ENCODE assay signal across 11 mouse cellular contexts in the genomic region with DNA sequence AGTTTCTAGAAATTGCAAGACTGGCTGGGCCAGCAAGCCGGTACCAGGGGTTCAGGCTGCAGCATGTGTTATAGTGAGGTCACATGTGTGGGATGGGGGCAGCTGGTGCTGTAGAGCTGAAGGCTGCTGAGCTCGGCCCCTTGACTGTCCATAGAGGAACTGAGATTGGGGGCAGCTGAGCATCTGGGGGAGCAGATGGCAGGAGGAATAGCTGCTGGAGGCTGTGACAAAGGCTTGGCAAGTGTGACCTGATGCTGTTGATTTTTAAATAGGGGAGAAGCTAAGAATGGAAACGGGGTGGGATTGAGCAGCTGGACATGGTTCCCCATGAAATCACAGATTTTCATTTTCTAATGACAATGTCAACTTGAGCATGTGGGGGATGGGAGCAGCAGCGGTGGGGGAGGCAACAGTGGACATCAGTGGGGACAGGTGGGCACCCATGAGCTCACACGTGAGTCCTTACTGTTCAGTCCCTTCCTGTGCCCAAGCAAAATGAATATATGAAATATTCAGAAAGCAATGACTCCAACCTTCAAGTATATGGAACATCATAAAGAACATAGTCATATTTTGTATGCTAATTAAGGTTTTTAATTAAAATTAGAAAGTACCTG.
DNase-seq lines count a peak whose midpoint lies in the region; ATAC-seq and TF ChIP-seq lines count a peak whose summit lies in the region.
"Had no signal": no experiment of that assay in that cellular context is flagged by ENCODE, and none has a peak within 500 bp of the region (broad histone marks: within the 10 kb centered on the region; RNA-seq: fewer than 3 reads in every experiment).

No protein-coding gene starts in this region.

- TF ChIP-seq CTCF in lung, postnatal 0 days (IDR thresholded peaks at IDR 0.05), result no peak

- H3K4me1 ChIP-seq in embryonic facial prominence, embryonic 11.5 days (ENCODE audit: control insufficient read depth, insufficient read depth, low read length), result no peaks in the 10 kb centered on the region
- no peaks in the 10 kb centered on the region for H3K4me1 ChIP-seq in embryonic facial prominence, embryonic 10.5 days
- H3K4me1 ChIP-seq in lung, postnatal 0 days (ENCODE audit: insufficient read depth, low read depth, low read length), result no peaks in the 10 kb centered on the region

- H3K4me2 ChIP-seq in embryonic facial prominence, embryonic 11.5 days (ENCODE audit: low read depth, low read length), result no peak overlapping the region
- no peak overlapping the region for H3K4me2 ChIP-seq in lung, postnatal 0 days (replicated peaks; ENCODE audit: low read depth, low read length)

- intact Hi-C loops in left cerebral cortex, postnatal 36 days (cut with DNase I), result no loop called here

- no peaks in the 10 kb centered on the region for H3K27me3 ChIP-seq in embryonic facial prominence, embryonic 11.5 days (ENCODE audit: control insufficient read depth, insufficient read depth, low read length)
- H3K27me3 ChIP-seq in embryonic facial prominence, embryonic 10.5 days (replicated peaks; ENCODE audit: low read depth, poor library complexity, severe bottlenecking), result no peaks in the 10 kb centered on the region
- H3K27me3 ChIP-seq in lung, postnatal 0 days (replicated peaks; ENCODE audit: insufficient read depth, low read length), result no peaks in the 10 kb centered on the region

- 74% methylated on average over 5 of the region's 5 CpGs for WGBS in embryonic facial prominence, embryonic 11.5 days
- WGBS in embryonic facial prominence, embryonic 10.5 days, result 74% methylated on average over 5 of the region's 5 CpGs
- 68% methylated on average over 5 of the region's 5 CpGs for WGBS in lung, postnatal 0 days

- TF ChIP-seq EP300 in lung, postnatal 0 days (IDR thresholded peaks at IDR 0.05), result no peak

- no peaks in the 10 kb centered on the region for H3K36me3 ChIP-seq in embryonic facial prominence, embryonic 11.5 days (replicated peaks; ENCODE audit: control insufficient read depth, insufficient read depth, low read depth, low read length)
- no peaks in the 10 kb centered on the region for H3K36me3 ChIP-seq in embryonic facial prominence, embryonic 10.5 days (replicated peaks)
- no peaks in the 10 kb centered on the region for H3K36me3 ChIP-seq in lung, postnatal 0 days (ENCODE audit: insufficient read depth, low read length)

- no peak for DNase-seq in embryonic facial prominence, embryonic 11.5 days (ENCODE audit: low spot score)
- DNase-seq in embryonic facial prominence, embryonic 10.5 days (ENCODE audit: low spot score), result no peak
- peak; percentile 24 to 25 for DNase-seq in right cerebral cortex, adult 2 months (ENCODE audit: low spot score in 2 of 2)
- DNase-seq in right cerebral cortex, postnatal 4 days, result no peak
- DNase-seq in left cerebral cortex, postnatal 36 days (ENCODE audit: low spot score in 2 of 2), result peak; percentile 33 to 34
- peak; percentile 63 for DNase-seq in telencephalon, adult 2 months (ENCODE audit: low read depth, low spot score)
- DNase-seq in lung, postnatal 0 days (ENCODE audit: low spot score), result no peak
- no peak for DNase-seq in c-Kit-positive CD71-positive TER-119-positive erythroid progenitor cells, embryonic 14.5 days (ENCODE audit: low spot score)
- DNase-seq: gastrocnemius, postnatal 14 days; liver had no signal

- H3K4me3 ChIP-seq in embryonic facial prominence, embryonic 11.5 days (ENCODE audit: low read depth, low read length), result no peak overlapping the region
- H3K4me3 ChIP-seq in embryonic facial prominence, embryonic 10.5 days, result no peak overlapping the region
- no peak overlapping the region for H3K4me3 ChIP-seq in lung, postnatal 0 days (ENCODE audit: low read depth, low read length)

- no peak overlapping the region for H3K9ac ChIP-seq in embryonic facial prominence, embryonic 11.5 days (replicated peaks; ENCODE audit: low read length)
- H3K9ac ChIP-seq in lung, postnatal 0 days (replicated peaks; ENCODE audit: low read depth), result no peak overlapping the region

- H3K9me3 ChIP-seq in embryonic facial prominence, embryonic 11.5 days (replicated peaks; ENCODE audit: control insufficient read depth, low read length), result no peaks in the 10 kb centered on the region
- no peaks in the 10 kb centered on the region for H3K9me3 ChIP-seq in embryonic facial prominence, embryonic 10.5 days
- H3K9me3 ChIP-seq in lung, postnatal 0 days (ENCODE audit: low read length), result no peaks in the 10 kb centered on the region

- peak; percentile 52; the same call in 1 of the 2 replicates for ATAC-seq in embryonic facial prominence, embryonic 11.5 days (replicated peaks; ENCODE audit: insufficient number of reproducible peaks, low FRiP score, low TSS enrichment, low read depth)
- ATAC-seq in lung, postnatal 0 days, result no peak

- no peak overlapping the region for H3K27ac ChIP-seq in embryonic facial prominence, embryonic 11.5 days (replicated peaks; ENCODE audit: low read depth, low read length)
- H3K27ac ChIP-seq in embryonic facial prominence, embryonic 10.5 days (replicated peaks), result no peak overlapping the region
- H3K27ac ChIP-seq in lung, postnatal 0 days (ENCODE audit: low read length), result no peak overlapping the region
- H3K27ac ChIP-seq: macrophage had no signal

Comparison
In these comparisons a context has a peak if more than half of its experiments do, and no peak if none do; other contexts are left out.
1. DNase-seq: peak in right cerebral cortex, adult 2 months (2 of 2), left cerebral cortex, postnatal 36 days (2 of 2) and telencephalon, adult 2 months (single experiment); none in embryonic facial prominence, embryonic 11.5 days (single experiment), embryonic facial prominence, embryonic 10.5 days (single experiment), right cerebral cortex, postnatal 4 days (single experiment), lung, postnatal 0 days (single experiment) and c-Kit-positive CD71-positive TER-119-positive erythroid progenitor cells, embryonic 14.5 days (single experiment).